Mouse (Mus musculus) A20 (cell line): ENCODE measurements around the gene Pomt2.
A peak's percentile ranks its signal among the peaks of the same experiment; 100 is the strongest.

ENCODE experiments used
- DNase-seq: peaks from one replicate; pipeline ENCODE4 v3.0.0-alpha.2; 2011; ENCODE audit warnings: low read depth, low spot score

Pomt2 gene

GRCm38 (mm10) chr12:87130224-87130623 lies 17.5 kb downstream of the Pomt2 start:
- DNase-seq, result no peak

GRCm38 (mm10) chr12:87127256-87127655 lies 20.5 kb downstream of the Pomt2 start:
- no peak for DNase-seq

GRCm38 (mm10) chr12:87121918-87122589 lies 25.7 kb downstream of the Pomt2 start:
- DNase-seq, result no peak

GRCm38 (mm10) chr12:87107357-87107977 lies 40.3 kb downstream of the Pomt2 start:
- DNase-seq, result no peak

- DNase-seq, result no peak
Measured at GRCm38 (mm10) chr12:87104796-87105195, 43.0 kb downstream of the Pomt2 start.

GRCm38 (mm10) chr12:87103471-87103870 lies 44.3 kb downstream of the Pomt2 start:
- no peak for DNase-seq

- DNase-seq, result no peak
Measured at GRCm38 (mm10) chr12:87102165-87102631, 45.6 kb downstream of the Pomt2 start, which contains the start of gene Ngb. Ngb (minus strand) TSS chr12:87102539.

- no peak for DNase-seq
Measured at GRCm38 (mm10) chr12:87100331-87100730, 47.4 kb downstream of the Pomt2 start.

GRCm38 (mm10) chr12:87093671-87094070 lies 54.1 kb downstream of the Pomt2 start:
- DNase-seq, result no peak

GRCm38 (mm10) chr12:87093249-87093648 lies 54.5 kb downstream of the Pomt2 start:
- no peak for DNase-seq

- DNase-seq, result peak; percentile 18
Measured at GRCm38 (mm10) chr12:87091916-87092315, 55.9 kb downstream of the Pomt2 start.

- no peak for DNase-seq
Measured at GRCm38 (mm10) chr12:87089701-87090100, 58.1 kb downstream of the Pomt2 start.

GRCm38 (mm10) chr12:87089255-87089654 lies 58.5 kb downstream of the Pomt2 start:
- DNase-seq, result no peak

- peak; percentile 61 for DNase-seq
Measured at GRCm38 (mm10) chr12:87088331-87088730, 59.4 kb downstream of the Pomt2 start.

- no peak for DNase-seq
Measured at GRCm38 (mm10) chr12:87087236-87087635, 60.5 kb downstream of the Pomt2 start.

GRCm38 (mm10) chr12:87082797-87083196 lies 65.0 kb downstream of the Pomt2 start:
- no peak for DNase-seq

- peak; percentile 31 for DNase-seq
Measured at GRCm38 (mm10) chr12:87076610-87077009, 71.2 kb downstream of the Pomt2 start.

- peak; percentile 55 for DNase-seq
Measured at GRCm38 (mm10) chr12:87070520-87070919, 77.2 kb downstream of the Pomt2 start.

GRCm38 (mm10) chr12:87066429-87066828 lies 81.3 kb downstream of the Pomt2 start:
- no peak for DNase-seq

- DNase-seq, result no peak
Measured at GRCm38 (mm10) chr12:87065446-87065845, 82.3 kb downstream of the Pomt2 start.

- no peak for DNase-seq
Measured at GRCm38 (mm10) chr12:87057066-87057465, 90.7 kb downstream of the Pomt2 start.
